Mouse (Mus musculus): ENCODE results near the gene Stap2. TPM values are rescaled to one million over a fixed set of nuclear protein-coding genes. Genes with fewer than 3 reads are reported as not detected.

The Stap2 gene
- total RNA-seq, 1 experiment: 3.4 TPM

DNA sequence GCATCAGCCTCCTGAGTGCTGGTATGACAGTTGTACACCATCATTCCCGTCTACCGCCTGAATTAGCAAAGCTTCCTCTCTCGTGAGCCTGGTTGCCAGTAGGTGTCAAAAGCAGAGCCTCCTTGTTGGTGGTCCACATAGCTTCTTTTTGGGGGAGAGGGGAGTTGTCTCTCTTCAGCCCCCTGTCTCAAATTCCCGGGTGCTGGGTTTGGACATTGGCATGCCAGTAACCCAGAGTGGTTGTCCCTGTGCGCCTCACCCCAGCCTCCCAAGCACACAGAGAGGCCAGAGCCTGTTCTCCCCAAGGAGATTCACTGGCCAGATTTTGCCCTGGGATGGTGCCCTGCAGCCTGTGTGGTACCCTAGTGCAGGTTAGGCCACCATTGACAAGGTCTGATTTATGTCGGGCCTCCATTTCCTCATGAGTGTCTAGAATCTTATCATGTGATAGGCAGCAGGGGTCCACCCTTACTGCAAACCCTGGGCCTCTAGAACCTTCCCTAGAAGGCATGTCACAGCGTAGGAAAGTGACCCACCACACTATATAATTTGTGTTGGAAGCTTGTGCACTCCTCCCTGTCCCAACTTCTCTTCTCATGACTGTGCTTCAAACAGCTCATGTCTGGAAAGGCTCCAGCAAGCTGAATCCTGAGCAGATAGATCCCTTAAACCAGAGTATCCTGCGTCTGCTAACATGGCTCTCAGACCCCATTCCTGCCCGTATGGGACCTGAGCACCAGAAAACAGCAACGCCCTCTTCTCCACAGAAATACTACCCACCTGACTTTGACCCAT, 45.2 kb downstream of the Stap2 start:
- Histone ChIP-seq H3K27ac (ENCODE audit: insufficient read depth, low read depth, low read length, poor library complexity, severe bottlenecking) (no peak overlapping the region), H3K36me3 (ENCODE audit: control insufficient read depth, insufficient read depth, low read length, poor library complexity, severe bottlenecking) (peaks cover 14% of the 10 kb centered on the region), H3K4me3 (ENCODE audit: insufficient read depth in 1 of 2, low read depth in 1 of 2, low read length in 2 of 2, poor library complexity in 1 of 2, severe bottlenecking in 1 of 2) (0 out of 4 replicates have a peak overlapping the region, but pooled peaks of 1 of the 2 experiments have one; percentile 73), H3K9me3 (ENCODE audit: control insufficient read depth, insufficient read depth, low read depth, low read length) (no peaks in the 10 kb centered on the region), H3K4me1 (ENCODE audit: control insufficient read depth in 2 of 2, insufficient read depth in 2 of 2, low read length in 2 of 2, poor library complexity in 1 of 2) (peaks cover 4 to 15% of the 10 kb centered on the region in 2 experiments; a peak in 3 of 4 replicates), H3K9ac (ENCODE audit: insufficient read depth, low read depth, low read length, poor library complexity, severe bottlenecking) (no peak overlapping the region)
- DNase-seq (ENCODE audit: low read depth, low spot score): no peak
- TF ChIP-seq ZNF384 (IDR thresholded peaks at IDR 0.05; ENCODE audit: low read depth, low read length) (no peak), MAFK (IDR thresholded peaks at IDR 0.05; ENCODE audit: insufficient read depth, low read depth, low read length) (no peak), CHD2 (IDR thresholded peaks at IDR 0.05; ENCODE audit: low read depth, low read length) (no peak), HCFC1 (IDR thresholded peaks at IDR 0.05; ENCODE audit: borderline replicate concordance, insufficient read depth, low read length) (no peak), ZC3H11A (IDR thresholded peaks at IDR 0.05; ENCODE audit: borderline replicate concordance, low read depth, low read length) (no peak)
- in situ Hi-C loops (cut with MboI; ENCODE audit: low sequenced_read_pairs in 2 of 2, unreplicated experiment in 2 of 2): no loop called here

GRCm38 (mm10) chr17:55958918-55959728, 46.3 kb downstream of the Stap2 start, which contains the start of gene Yju2:
Gene Yju2, plus strand, starts transcription at chr17:55959099.
- Histone ChIP-seq H3K27ac (ENCODE audit: insufficient read depth, low read depth, low read length, poor library complexity, severe bottlenecking) (peak within 1 kb of the TSS; percentile 93), H3K9ac (ENCODE audit: insufficient read depth, low read depth, low read length, poor library complexity, severe bottlenecking) (peak within 1 kb of the TSS; percentile 94), H3K4me1 (ENCODE audit: control insufficient read depth in 2 of 2, insufficient read depth in 2 of 2, low read length in 2 of 2, poor library complexity in 1 of 2) (peaks cover 4 to 16% of the 10 kb centered on the region in 2 experiments; a peak in 3 of 4 replicates), H3K4me3 (ENCODE audit: insufficient read depth in 1 of 2, low read depth in 1 of 2, low read length in 2 of 2, poor library complexity in 1 of 2, severe bottlenecking in 1 of 2) (peak within 1 kb of the TSS; percentile 81 to 98), H3K36me3 (ENCODE audit: control insufficient read depth, insufficient read depth, low read length, poor library complexity, severe bottlenecking) (peaks cover 11% of the 10 kb centered on the region), H3K9me3 (ENCODE audit: control insufficient read depth, insufficient read depth, low read depth, low read length) (no peaks in the 10 kb centered on the region)
- peak; percentile 97 for DNase-seq (ENCODE audit: low read depth, low spot score)
- in situ Hi-C loops (cut with MboI; ENCODE audit: low sequenced_read_pairs in 2 of 2, unreplicated experiment in 2 of 2): no loop called here
- TF ChIP-seq ZC3H11A (IDR thresholded peaks at IDR 0.05; ENCODE audit: borderline replicate concordance, low read depth, low read length) (no peak), CHD2 (IDR thresholded peaks at IDR 0.05; ENCODE audit: low read depth, low read length) (peak; percentile 89), ZNF384 (IDR thresholded peaks at IDR 0.05; ENCODE audit: low read depth, low read length) (peak; percentile 53; the same call in 1 of the 2 replicates), MAFK (IDR thresholded peaks at IDR 0.05; ENCODE audit: insufficient read depth, low read depth, low read length) (no peak), HCFC1 (IDR thresholded peaks at IDR 0.05; ENCODE audit: borderline replicate concordance, insufficient read depth, low read length) (peak; percentile 86)

GRCm38 (mm10) chr17:55958584-55958886, 46.8 kb downstream of the Stap2 start:
- Histone ChIP-seq H3K4me3 (ENCODE audit: insufficient read depth in 1 of 2, low read depth in 1 of 2, low read length in 2 of 2, poor library complexity in 1 of 2, severe bottlenecking in 1 of 2) (peak overlapping the region; percentile 81 to 98), H3K9me3 (ENCODE audit: control insufficient read depth, insufficient read depth, low read depth, low read length) (no peaks in the 10 kb centered on the region), H3K36me3 (ENCODE audit: control insufficient read depth, insufficient read depth, low read length, poor library complexity, severe bottlenecking) (peaks cover 11% of the 10 kb centered on the region), H3K27ac (ENCODE audit: insufficient read depth, low read depth, low read length, poor library complexity, severe bottlenecking) (no peak overlapping the region), H3K4me1 (ENCODE audit: control insufficient read depth in 2 of 2, insufficient read depth in 2 of 2, low read length in 2 of 2, poor library complexity in 1 of 2) (peaks cover 4 to 21% of the 10 kb centered on the region in 2 experiments; a peak in 3 of 4 replicates), H3K9ac (ENCODE audit: insufficient read depth, low read depth, low read length, poor library complexity, severe bottlenecking) (peak overlapping the region; percentile 75)
- no peak for TF ChIP-seq CHD2 (IDR thresholded peaks at IDR 0.05; ENCODE audit: low read depth, low read length)
- no peak for TF ChIP-seq HCFC1 (IDR thresholded peaks at IDR 0.05; ENCODE audit: borderline replicate concordance, insufficient read depth, low read length)
- TF ChIP-seq ZC3H11A (IDR thresholded peaks at IDR 0.05; ENCODE audit: borderline replicate concordance, low read depth, low read length): no peak
- no peak for TF ChIP-seq MAFK (IDR thresholded peaks at IDR 0.05; ENCODE audit: insufficient read depth, low read depth, low read length)
- no peak for TF ChIP-seq ZNF384 (IDR thresholded peaks at IDR 0.05; ENCODE audit: low read depth, low read length)
- in situ Hi-C loops (cut with MboI; ENCODE audit: low sequenced_read_pairs in 2 of 2, unreplicated experiment in 2 of 2): no loop called here
- DNase-seq (ENCODE audit: low read depth, low spot score): no peak

GRCm38 (mm10) chr17:55957726-55958583, 47.4 kb downstream of the Stap2 start:
- TF ChIP-seq ZC3H11A (IDR thresholded peaks at IDR 0.05; ENCODE audit: borderline replicate concordance, low read depth, low read length) (no peak), CHD2 (IDR thresholded peaks at IDR 0.05; ENCODE audit: low read depth, low read length) (no peak), ZNF384 (IDR thresholded peaks at IDR 0.05; ENCODE audit: low read depth, low read length) (no peak), MAFK (IDR thresholded peaks at IDR 0.05; ENCODE audit: insufficient read depth, low read depth, low read length) (no peak), HCFC1 (IDR thresholded peaks at IDR 0.05; ENCODE audit: borderline replicate concordance, insufficient read depth, low read length) (no peak)
- H3K27ac ChIP-seq (ENCODE audit: insufficient read depth, low read depth, low read length, poor library complexity, severe bottlenecking): no peak overlapping the region

More at GRCm38 (mm10) chr17:55957726-55958583, 47.4 kb downstream of the Stap2 start:
- no peak for DNase-seq (ENCODE audit: low read depth, low spot score)
- Histone ChIP-seq H3K4me3 (ENCODE audit: insufficient read depth in 1 of 2, low read depth in 1 of 2, low read length in 2 of 2, poor library complexity in 1 of 2, severe bottlenecking in 1 of 2) (peak overlapping the region; percentile 81 to 98), H3K36me3 (ENCODE audit: control insufficient read depth, insufficient read depth, low read length, poor library complexity, severe bottlenecking) (peaks cover 11% of the 10 kb centered on the region), H3K4me1 (ENCODE audit: control insufficient read depth in 2 of 2, insufficient read depth in 2 of 2, low read length in 2 of 2, poor library complexity in 1 of 2) (peaks cover 4 to 23% of the 10 kb centered on the region in 2 experiments; a peak in 2 of 4 replicates), H3K9me3 (ENCODE audit: control insufficient read depth, insufficient read depth, low read depth, low read length) (no peaks in the 10 kb centered on the region), H3K9ac (ENCODE audit: insufficient read depth, low read depth, low read length, poor library complexity, severe bottlenecking) (peak overlapping the region; percentile 75; the same call in 1 of the 2 replicates)
- in situ Hi-C loops (cut with MboI; ENCODE audit: low sequenced_read_pairs in 2 of 2, unreplicated experiment in 2 of 2): no loop called here
